Mouse (Mus musculus) cortical plate, adult 2 months (tissue): ENCODE results near the gene Ptpn7.
"Not testable (repeated sequence)": the region's sequence is repeated elsewhere in the genome, so short reads cannot be mapped to it uniquely, and the experiment has no call there.

ENCODE experiments used
- CTCF ChIP-seq: fragments of 200-500 bp; IDR thresholded peaks from 2 replicates; pipeline ENCODE4 v1.5.1; 2011; ENCODE audit warnings: mild to moderate bottlenecking, control low read depth, low read length; ENCODE audit not compliant: insufficient read depth; ENCODE audit errors: extremely low read depth
- POLR2A ChIP-seq: fragments of 200-500 bp; IDR thresholded peaks from 2 replicates; pipeline ENCODE4 v1.6.1; 2011; ENCODE audit warnings: mild to moderate bottlenecking, low read length, control low read depth; ENCODE audit not compliant: insufficient read depth; ENCODE audit errors: extremely low read depth

GRCm38 (mm10) chr1:135187016-135187415, 54.5 kb downstream of the Ptpn7 start:
- not testable (repeated sequence) for TF ChIP-seq CTCF, POLR2A
